Mouse (Mus musculus) midbrain, embryonic 10.5 days (tissue): Measurements from ENCODE around the gene Cops4. TPM values are rescaled to one million over a fixed set of nuclear protein-coding genes. Genes with fewer than 3 reads are reported as not detected.

Experiments used
- DNase-seq: peaks from one replicate; pipeline ENCODE4 v3.0.0-alpha.2; 2017; ENCODE audit warnings: low spot score
- H3K27ac ChIP-seq: fragments of 300-500 bp; sonication (generic); replicated peaks from 2 replicates; pipeline ENCODE4 v1.5.1; 2016; ENCODE audit warnings: mild to moderate bottlenecking
- H3K27me3 ChIP-seq: fragments of 300-500 bp; sonication (generic); 2 replicates; pipeline ENCODE4 v1.6.1; 2016; ENCODE audit warnings: low read depth, mild to moderate bottlenecking; ENCODE audit not compliant: poor library complexity, severe bottlenecking
- H3K36me3 ChIP-seq: fragments of 300-500 bp; sonication (generic); 2 replicates; pipeline ENCODE4 v1.6.1; 2016; ENCODE audit warnings: mild to moderate bottlenecking, moderate library complexity
- H3K4me1 ChIP-seq: fragments of 300-500 bp; sonication (generic); 2 replicates; pipeline ENCODE4 v1.6.1; 2016
- H3K4me3 ChIP-seq: fragments of 300-500 bp; sonication (generic); 2 replicates; pipeline ENCODE4 v1.5.1; 2016; ENCODE audit warnings: mild to moderate bottlenecking, moderate library complexity
- H3K9me3 ChIP-seq: fragments of 300-500 bp; sonication (generic); replicated peaks from 2 replicates; pipeline ENCODE4 v1.6.1; 2016; ENCODE audit warnings: mild to moderate bottlenecking
- WGBS: fragments of 180-500 bp; shearing (Covaris S2); methylation state at CpG from one replicate; pipeline ENCODE4 v1.1.7; 2016; 5-methylcytosine and 5-hydroxymethylcytosine counted together
- polyA plus RNA-seq: library from polyadenylated mRNA; unstranded; fragments of >200 nt; fragmentation: Nextera tagmentation; extraction: Ambion mirVana; gene quantifications from 2 replicates; pipeline ENCODE4 v1.2.1, GENCODE M21; 2016

Cops4 gene
- polyA plus RNA-seq, 1 experiment from 2014 or later, result 245 TPM

GRCm38 (mm10) chr5:100501267-100501666, 16.8 kb upstream of the Cops4 start:
- H3K36me3 ChIP-seq, result no peaks in the 10 kb centered on the region
- 88% methylated on average over 4 of the region's 4 CpGs for WGBS
- DNase-seq, result no peak
- H3K27me3 ChIP-seq, result no peaks in the 10 kb centered on the region
- no peaks in the 10 kb centered on the region for H3K9me3 ChIP-seq
- peaks cover 29% of the 10 kb centered on the region for H3K4me1 ChIP-seq
- H3K27ac ChIP-seq, result peak overlapping the region; percentile 87
- peak overlapping the region; percentile 88; the same call in 1 of the 2 replicates for H3K4me3 ChIP-seq

GRCm38 (mm10) chr5:100509247-100509646, 8.9 kb upstream of the Cops4 start:
- no peak for DNase-seq
- no peaks in the 10 kb centered on the region for H3K36me3 ChIP-seq
- H3K27me3 ChIP-seq, result no peaks in the 10 kb centered on the region
- H3K27ac ChIP-seq, result no peak overlapping the region
- no peak overlapping the region for H3K4me3 ChIP-seq
- 78% methylated on average over 11 of the region's 11 CpGs for WGBS
- H3K4me1 ChIP-seq, result no peaks in the 10 kb centered on the region
- no peaks in the 10 kb centered on the region for H3K9me3 ChIP-seq

GRCm38 (mm10) chr5:100512576-100512975, 5.5 kb upstream of the Cops4 start:
- H3K27ac ChIP-seq, result no peak overlapping the region
- H3K4me1 ChIP-seq, result peaks cover 2% of the 10 kb centered on the region
- H3K27me3 ChIP-seq, result no peaks in the 10 kb centered on the region
- H3K4me3 ChIP-seq, result no peak overlapping the region
- H3K9me3 ChIP-seq, result no peaks in the 10 kb centered on the region
- H3K36me3 ChIP-seq, result no peaks in the 10 kb centered on the region
- DNase-seq, result no peak

- Histone ChIP-seq H3K27me3 (no peaks in the 10 kb centered on the region), H3K4me1 (peaks cover 19% of the 10 kb centered on the region), H3K36me3 (peaks cover 18% of the 10 kb centered on the region), H3K27ac (peak overlapping the region; percentile 93), H3K9me3 (no peaks in the 10 kb centered on the region), H3K4me3 (peak overlapping the region; percentile 87)
- DNase-seq, result no peak
- 14% methylated on average over 5 of the region's 5 CpGs for WGBS
Observed at GRCm38 (mm10) chr5:100519027-100519411, 910 bp downstream of the Cops4 start.

- Histone ChIP-seq H3K9me3 (no peaks in the 10 kb centered on the region), H3K36me3 (peaks cover 30% of the 10 kb centered on the region), H3K4me1 (peaks cover 19% of the 10 kb centered on the region), H3K27ac (no peak overlapping the region), H3K27me3 (no peaks in the 10 kb centered on the region), H3K4me3 (peak overlapping the region; percentile 87; the same call in 1 of the 2 replicates)
- WGBS, result 91% methylated on average over 2 of the region's 2 CpGs
- DNase-seq, result no peak
Observed at GRCm38 (mm10) chr5:100520223-100520622, 2.1 kb downstream of the Cops4 start.

GRCm38 (mm10) chr5:100523331-100523730, 5.2 kb downstream of the Cops4 start:
- Histone ChIP-seq H3K36me3 (peaks cover 49% of the 10 kb centered on the region), H3K4me3 (no peak overlapping the region), H3K27me3 (no peaks in the 10 kb centered on the region), H3K9me3 (no peaks in the 10 kb centered on the region), H3K27ac (no peak overlapping the region), H3K4me1 (peaks cover 15% of the 10 kb centered on the region)
- DNase-seq, result no peak
- WGBS, result 97% methylated on average over 1 of the region's 1 CpGs

GRCm38 (mm10) chr5:100524921-100525320, 6.8 kb downstream of the Cops4 start:
- no peak for DNase-seq
- Histone ChIP-seq H3K9me3 (no peaks in the 10 kb centered on the region), H3K36me3 (peaks cover 65% of the 10 kb centered on the region), H3K27ac (no peak overlapping the region), H3K4me3 (no peak overlapping the region), H3K27me3 (no peaks in the 10 kb centered on the region), H3K4me1 (peaks cover 6% of the 10 kb centered on the region)
- 94% methylated on average over 9 of the region's 9 CpGs for WGBS

- DNase-seq, result no peak
- H3K9me3 ChIP-seq, result no peaks in the 10 kb centered on the region
- no peak overlapping the region for H3K4me3 ChIP-seq
- no peaks in the 10 kb centered on the region for H3K4me1 ChIP-seq
- H3K27me3 ChIP-seq, result no peaks in the 10 kb centered on the region
- 88% methylated on average over 3 of the region's 3 CpGs for WGBS
- no peak overlapping the region for H3K27ac ChIP-seq
- peaks cover 68% of the 10 kb centered on the region for H3K36me3 ChIP-seq
Observed at GRCm38 (mm10) chr5:100525620-100526019, 7.5 kb downstream of the Cops4 start.

- Histone ChIP-seq H3K27me3 (no peaks in the 10 kb centered on the region), H3K4me1 (no peaks in the 10 kb centered on the region), H3K27ac (no peak overlapping the region), H3K4me3 (no peak overlapping the region), H3K9me3 (no peaks in the 10 kb centered on the region), H3K36me3 (peaks cover 73% of the 10 kb centered on the region)
- DNase-seq, result no peak
- WGBS, result 88% methylated on average over 7 of the region's 7 CpGs
Observed at GRCm38 (mm10) chr5:100526164-100526563, 8.1 kb downstream of the Cops4 start.

GRCm38 (mm10) chr5:100535826-100536225, 17.7 kb downstream of the Cops4 start:
- H3K27ac ChIP-seq, result no peak overlapping the region
- no peak overlapping the region for H3K4me3 ChIP-seq
- no peaks in the 10 kb centered on the region for H3K4me1 ChIP-seq
- H3K36me3 ChIP-seq, result peaks cover 95% of the 10 kb centered on the region
- DNase-seq, result no peak
- H3K9me3 ChIP-seq, result no peaks in the 10 kb centered on the region
- no peaks in the 10 kb centered on the region for H3K27me3 ChIP-seq
- 93% methylated on average over 7 of the region's 7 CpGs for WGBS

- DNase-seq, result no peak
- Histone ChIP-seq H3K9me3 (no peaks in the 10 kb centered on the region), H3K27ac (no peak overlapping the region), H3K4me3 (no peak overlapping the region), H3K27me3 (no peaks in the 10 kb centered on the region), H3K4me1 (no peaks in the 10 kb centered on the region), H3K36me3 (peaks cover 95% of the 10 kb centered on the region)
- WGBS, result 96% methylated on average over 3 of the region's 3 CpGs
Observed at GRCm38 (mm10) chr5:100536638-100537037, 18.5 kb downstream of the Cops4 start.

- Histone ChIP-seq H3K27ac (no peak overlapping the region), H3K4me1 (no peaks in the 10 kb centered on the region), H3K27me3 (no peaks in the 10 kb centered on the region), H3K4me3 (no peak overlapping the region), H3K36me3 (peaks cover 88% of the 10 kb centered on the region), H3K9me3 (no peaks in the 10 kb centered on the region; the same call in 1 of the 2 replicates)
- DNase-seq, result no peak
- WGBS, result 91% methylated on average over 6 of the region's 6 CpGs
Observed at GRCm38 (mm10) chr5:100546294-100547080, 28.4 kb downstream of the Cops4 start.

GRCm38 (mm10) chr5:100548236-100548635, 30.1 kb downstream of the Cops4 start:
- H3K36me3 ChIP-seq, result peaks cover 70% of the 10 kb centered on the region

More at GRCm38 (mm10) chr5:100548236-100548635, 30.1 kb downstream of the Cops4 start:
- Histone ChIP-seq H3K27ac (no peak overlapping the region), H3K9me3 (no peaks in the 10 kb centered on the region; the same call in 1 of the 2 replicates), H3K27me3 (no peaks in the 10 kb centered on the region), H3K4me1 (no peaks in the 10 kb centered on the region), H3K4me3 (no peak overlapping the region)
- 93% methylated on average over 2 of the region's 2 CpGs for WGBS
- DNase-seq, result no peak
